Mouse (Mus musculus) midbrain, embryonic 11.5 days (tissue): ENCODE data around the gene Aldh1a2. TPM values are rescaled to one million over a fixed set of nuclear protein-coding genes. Genes with fewer than 3 reads are reported as not detected.

Source experiments
- ATAC-seq: fragments of 200-750 bp; cut with Nextera tagmentation; 2 replicates; pipeline ENCODE4 v1.8.0; 2017; ENCODE audit warnings: moderate TSS enrichment, moderate library complexity; ENCODE audit not compliant: low FRiP score
- DNase-seq: peaks from one replicate; pipeline ENCODE4 v3.0.0; 2015; ENCODE audit warnings: low spot score; ENCODE audit errors: missing footprints
- H3K27ac ChIP-seq: fragments of 300-500 bp; sonication (generic); 2 replicates; pipeline ENCODE4 v1.5.1; 2014; ENCODE audit warnings: low read depth, low read length
- H3K27me3 ChIP-seq: fragments of 300-500 bp; sonication (generic); 2 replicates; pipeline ENCODE4 v1.6.1; 2014; ENCODE audit warnings: mild to moderate bottlenecking, low read length, moderate library complexity, mixed read lengths; ENCODE audit not compliant: control insufficient read depth, insufficient read depth
- H3K36me3 ChIP-seq: fragments of 300-500 bp; sonication (generic); 2 replicates; pipeline ENCODE4 v1.6.1; 2014; ENCODE audit warnings: mild to moderate bottlenecking, low read length, moderate library complexity, mixed read lengths; ENCODE audit not compliant: control insufficient read depth, insufficient read depth
- H3K4me1 ChIP-seq: fragments of 300-500 bp; sonication (generic); 2 replicates; pipeline ENCODE4 v1.6.1; 2014; ENCODE audit warnings: low read length; ENCODE audit not compliant: control insufficient read depth, insufficient read depth
- H3K4me2 ChIP-seq: fragments of 300-500 bp; sonication (generic); 2 replicates; pipeline ENCODE4 v1.6.1; 2014; ENCODE audit warnings: mild to moderate bottlenecking, moderate library complexity
- H3K4me3 ChIP-seq: fragments of 300-500 bp; sonication (generic); 2 replicates; pipeline ENCODE4 v1.5.1; 2014; ENCODE audit warnings: low read depth, low read length
- H3K9ac ChIP-seq: fragments of 300-500 bp; sonication (generic); 2 replicates; pipeline ENCODE4 v1.6.1; 2014; ENCODE audit warnings: low read length
- H3K9me3 ChIP-seq: fragments of 300-500 bp; sonication (generic); 2 replicates; pipeline ENCODE4 v1.6.1; 2016; ENCODE audit warnings: low read length; ENCODE audit not compliant: control insufficient read depth
- WGBS: fragments of 180-500 bp; shearing (Covaris S2); extraction: QIAGEN DNeasy Blood & Tissue Kit; methylation state at CpG from one replicate; pipeline ENCODE4 v1.1.7; 2014; 5-methylcytosine and 5-hydroxymethylcytosine counted together
- polyA plus RNA-seq: library from polyadenylated mRNA; unstranded; fragments of >200 nt; fragmentation: Nextera tagmentation; extraction: Ambion mirVana; gene quantifications from 2 replicates; pipeline ENCODE4 v1.2.1, GENCODE M21; 2014

Aldh1a2 gene
- 0.60 and 0.77 TPM in 2 replicates for polyA plus RNA-seq

GRCm38 (mm10) chr9:71215248-71216035 lies at the start of gene Aldh1a2:
Gene Aldh1a2, plus strand, starts transcription at chr9:71215789.
- DNase-seq, result peak; percentile 94
- under 1% methylated on average over 81 of the region's 97 CpGs for WGBS
- ATAC-seq, result peak; percentile 77
- H3K36me3 ChIP-seq, result no peaks in the 10 kb centered on the region
- peak within 1 kb of the TSS; percentile 34 for H3K4me3 ChIP-seq
- no peak within 1 kb of the TSS for H3K9ac ChIP-seq
- H3K4me2 ChIP-seq, result peak within 1 kb of the TSS; percentile 53
- H3K9me3 ChIP-seq, result no peaks in the 10 kb centered on the region
- H3K4me1 ChIP-seq, result peaks cover 5% of the 10 kb centered on the region
- H3K27me3 ChIP-seq, result peaks cover 49% of the 10 kb centered on the region
- H3K27ac ChIP-seq, result no peak within 1 kb of the TSS

- Histone ChIP-seq H3K4me2 (no peak overlapping the region), H3K9ac (no peak overlapping the region), H3K27ac (no peak overlapping the region), H3K4me1 (peaks cover 3% of the 10 kb centered on the region), H3K36me3 (no peaks in the 10 kb centered on the region), H3K27me3 (no peaks in the 10 kb centered on the region), H3K9me3 (no peaks in the 10 kb centered on the region), H3K4me3 (no peak overlapping the region)
- ATAC-seq (no peak), DNase-seq (no peak)
- WGBS, result 86% methylated on average over 5 of the region's 5 CpGs
Measured at GRCm38 (mm10) chr9:71166019-71166705, 49.4 kb upstream of the Aldh1a2 start.

DNA sequence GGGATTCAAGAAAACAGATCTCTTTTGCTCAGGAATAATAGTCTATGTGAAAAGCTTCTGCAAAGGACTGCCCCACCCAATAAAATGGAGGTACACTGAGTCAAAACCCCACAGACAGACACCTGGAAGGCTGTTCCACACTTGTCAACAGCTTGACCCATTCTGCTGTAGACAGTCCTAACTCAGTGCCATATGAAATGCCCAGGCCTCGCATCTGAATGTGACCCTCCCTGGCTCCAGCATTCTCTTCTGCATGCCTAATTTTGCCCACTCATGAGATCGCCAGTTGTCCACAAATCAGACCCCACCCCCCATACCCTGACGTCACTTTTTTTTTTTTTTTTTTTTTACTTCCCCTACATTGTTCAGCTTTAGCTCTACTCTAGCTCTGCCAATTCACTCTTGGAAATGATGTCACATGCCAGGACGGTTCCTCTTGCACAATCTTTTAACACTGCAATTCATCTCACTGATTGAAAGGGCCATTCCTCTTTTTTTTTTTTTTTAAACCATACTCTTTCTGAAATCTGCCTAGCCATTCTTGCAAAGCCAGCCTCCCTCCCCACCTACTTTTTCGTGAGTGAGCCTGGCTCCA lies 48.6 kb upstream of the Aldh1a2 start:
- WGBS, result 69% methylated on average over 5 of the region's 5 CpGs
- Histone ChIP-seq H3K9ac (no peak overlapping the region), H3K4me3 (no peak overlapping the region), H3K4me2 (no peak overlapping the region), H3K4me1 (peaks cover 3% of the 10 kb centered on the region), H3K36me3 (no peaks in the 10 kb centered on the region), H3K27me3 (no peaks in the 10 kb centered on the region), H3K27ac (no peak overlapping the region), H3K9me3 (no peaks in the 10 kb centered on the region)
- ATAC-seq (no peak), DNase-seq (no peak)

DNA sequence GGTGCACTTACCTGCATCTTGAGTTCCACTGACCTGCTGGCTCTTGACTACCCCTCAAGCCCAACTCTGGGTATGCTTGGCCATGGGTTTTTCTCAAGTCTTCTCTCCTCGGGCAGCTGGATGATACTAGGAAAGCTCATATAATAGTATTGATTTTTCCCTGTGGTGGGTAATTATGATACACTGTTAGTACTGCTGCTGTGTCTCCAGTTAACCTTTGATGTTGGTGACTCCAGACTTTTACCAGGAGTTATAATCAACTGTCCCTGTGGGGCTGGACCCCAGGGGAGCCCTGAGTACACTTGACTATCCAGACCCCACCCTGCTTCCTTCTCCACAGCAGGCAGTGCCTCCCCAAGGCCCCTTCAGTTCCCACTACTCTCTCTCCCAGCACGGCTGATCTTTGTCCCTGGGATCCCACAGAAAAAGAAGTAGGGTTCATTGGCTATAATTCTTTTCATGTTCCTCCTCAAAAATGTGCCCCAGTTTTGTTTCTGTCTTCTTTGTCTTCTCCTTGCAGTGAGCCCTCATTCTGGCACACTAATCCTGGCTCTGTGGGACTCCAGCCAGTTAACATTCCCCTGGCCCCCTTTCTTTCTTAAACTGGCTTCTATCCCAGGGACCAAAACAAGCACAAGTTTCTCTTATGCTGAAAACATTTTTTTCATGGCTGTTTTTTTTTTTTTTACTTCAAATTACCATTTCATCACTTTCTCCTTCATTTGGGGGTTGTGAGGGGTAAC lies 47.9 kb upstream of the Aldh1a2 start:
- no peak overlapping the region for H3K4me2 ChIP-seq
- H3K4me3 ChIP-seq, result no peak overlapping the region
- H3K9ac ChIP-seq, result no peak overlapping the region
- H3K36me3 ChIP-seq, result no peaks in the 10 kb centered on the region
- H3K9me3 ChIP-seq, result no peaks in the 10 kb centered on the region
- DNase-seq, result peak; percentile 86
- H3K27ac ChIP-seq, result no peak overlapping the region
- peaks cover 3% of the 10 kb centered on the region for H3K4me1 ChIP-seq
- 29% methylated on average over 2 of the region's 2 CpGs for WGBS
- no peak for ATAC-seq
- no peaks in the 10 kb centered on the region for H3K27me3 ChIP-seq

DNA sequence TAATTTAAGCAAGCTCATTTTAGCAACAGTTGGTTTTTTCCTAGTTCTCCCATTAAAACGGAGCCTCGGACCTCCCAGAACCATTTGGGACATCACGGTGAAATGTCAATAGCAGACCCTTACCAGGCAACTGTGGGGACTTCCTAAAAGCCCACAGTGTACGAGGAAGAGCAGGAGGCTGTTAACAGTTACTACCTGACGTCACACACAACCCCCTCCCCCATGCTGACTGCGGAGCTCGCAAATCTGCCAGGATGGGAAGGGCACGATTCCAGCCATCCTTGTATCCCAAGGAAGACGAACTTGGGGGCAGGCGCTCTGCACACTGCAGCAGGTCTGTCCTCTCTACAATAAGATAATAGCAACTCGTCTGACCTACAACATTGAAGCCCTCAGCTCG lies 47.1 kb upstream of the Aldh1a2 start, which contains the start of gene Aqp9:
Gene Aqp9, minus strand, starts transcription at position 172 of the 400 bp plus-strand sequence.
- DNase-seq (no peak), ATAC-seq (no peak)
- Histone ChIP-seq H3K27ac (no peak within 1 kb of the TSS), H3K4me1 (peaks cover 3% of the 10 kb centered on the region), H3K9ac (no peak within 1 kb of the TSS), H3K4me2 (no peak within 1 kb of the TSS), H3K4me3 (no peak within 1 kb of the TSS), H3K27me3 (no peaks in the 10 kb centered on the region), H3K9me3 (no peaks in the 10 kb centered on the region), H3K36me3 (no peaks in the 10 kb centered on the region)
- WGBS, result 50% methylated on average over 12 of the region's 12 CpGs

GRCm38 (mm10) chr9:71173533-71173932 lies 42.1 kb upstream of the Aldh1a2 start:
- no peak overlapping the region for H3K4me2 ChIP-seq
- no peak overlapping the region for H3K9ac ChIP-seq
- no peak overlapping the region for H3K4me3 ChIP-seq
- WGBS, result 79% methylated on average over 9 of the region's 9 CpGs
- no peaks in the 10 kb centered on the region for H3K36me3 ChIP-seq
- no peaks in the 10 kb centered on the region for H3K4me1 ChIP-seq
- no peak for DNase-seq
- no peaks in the 10 kb centered on the region for H3K27me3 ChIP-seq
- ATAC-seq, result no peak
- no peak overlapping the region for H3K27ac ChIP-seq
- no peaks in the 10 kb centered on the region for H3K9me3 ChIP-seq

- DNase-seq, result no peak
- H3K4me2 ChIP-seq, result no peak overlapping the region
- 88% methylated on average over 5 of the region's 5 CpGs for WGBS
- H3K9me3 ChIP-seq, result no peaks in the 10 kb centered on the region
- H3K27me3 ChIP-seq, result no peaks in the 10 kb centered on the region
- no peak overlapping the region for H3K4me3 ChIP-seq
- no peaks in the 10 kb centered on the region for H3K36me3 ChIP-seq
- H3K27ac ChIP-seq, result no peak overlapping the region
- no peak overlapping the region for H3K9ac ChIP-seq
- no peaks in the 10 kb centered on the region for H3K4me1 ChIP-seq
- no peak for ATAC-seq
Measured at GRCm38 (mm10) chr9:71174316-71174975, 41.1 kb upstream of the Aldh1a2 start.

GRCm38 (mm10) chr9:71175686-71176085 lies 39.9 kb upstream of the Aldh1a2 start:
- no peak overlapping the region for H3K4me2 ChIP-seq
- ATAC-seq, result no peak
- 93% methylated on average over 1 of the region's 1 CpGs for WGBS
- H3K4me1 ChIP-seq, result no peaks in the 10 kb centered on the region
- H3K27me3 ChIP-seq, result no peaks in the 10 kb centered on the region
- DNase-seq, result no peak
- H3K9me3 ChIP-seq, result no peaks in the 10 kb centered on the region
- H3K9ac ChIP-seq, result no peak overlapping the region
- H3K27ac ChIP-seq, result no peak overlapping the region
- H3K36me3 ChIP-seq, result no peaks in the 10 kb centered on the region
- no peak overlapping the region for H3K4me3 ChIP-seq
